Mouse (Mus musculus) lung, embryonic 16.5 days (tissue): ENCODE data around the gene Vil1. TPM values are rescaled to one million over a fixed set of nuclear protein-coding genes. Genes with fewer than 3 reads are reported as not detected.

Experiments used
- ATAC-seq: fragments of 200-750 bp; cut with Nextera tagmentation; 2 replicates; pipeline ENCODE4 v1.8.0; 2017; ENCODE audit warnings: low read depth, mild to moderate bottlenecking, moderate library complexity
- H3K27ac ChIP-seq: fragments of 300-500 bp; sonication (generic); 2 replicates; pipeline ENCODE4 v1.5.1; 2014; ENCODE audit warnings: mild to moderate bottlenecking, control low read depth, low read length
- H3K27me3 ChIP-seq: fragments of 300-500 bp; sonication (generic); 2 replicates; pipeline ENCODE4 v1.6.1; 2014; ENCODE audit warnings: low read depth, low read length, mixed read lengths; ENCODE audit not compliant: control insufficient read depth, insufficient read depth
- H3K36me3 ChIP-seq: fragments of 300-500 bp; sonication (generic); 2 replicates; pipeline ENCODE4 v1.6.1; 2014; ENCODE audit warnings: low read length; ENCODE audit not compliant: control insufficient read depth, insufficient read depth
- H3K4me1 ChIP-seq: fragments of 300-500 bp; sonication (generic); replicated peaks from 2 replicates; pipeline ENCODE4 v1.6.1; 2014; ENCODE audit warnings: low read length, mixed read lengths; ENCODE audit not compliant: control insufficient read depth, insufficient read depth
- H3K4me2 ChIP-seq: fragments of 300-500 bp; sonication (generic); 2 replicates; pipeline ENCODE4 v1.6.1; 2014; ENCODE audit warnings: low read depth, low read length, control low read depth
- H3K4me3 ChIP-seq: fragments of 300-500 bp; sonication (generic); 2 replicates; pipeline ENCODE4 v1.5.1; 2014; ENCODE audit warnings: mild to moderate bottlenecking, low read length, control low read depth
- H3K9ac ChIP-seq: fragments of 300-500 bp; sonication (generic); 2 replicates; pipeline ENCODE4 v1.6.1; 2014; ENCODE audit warnings: low read length, control low read depth
- H3K9me3 ChIP-seq: fragments of 300-500 bp; sonication (generic); 2 replicates; pipeline ENCODE4 v1.6.1; 2016; ENCODE audit warnings: low read length; ENCODE audit not compliant: control insufficient read depth
- WGBS: fragments of 180-500 bp; shearing (Covaris S2); extraction: QIAGEN DNeasy Blood & Tissue Kit; methylation state at CpG from one replicate; pipeline ENCODE4 v1.1.7; 2014; 5-methylcytosine and 5-hydroxymethylcytosine counted together
- microRNA counts: library from miRNA; unstranded; fragments of <30 nt; microRNA quantifications from one replicate; lab custom pipeline; 2016
- microRNA-seq: library from miRNA; unstranded; fragments of <30 nt; microRNA quantifications from one replicate; pipeline ENCODE4, GENCODE M21; 2016
- polyA plus RNA-seq: library from polyadenylated mRNA; unstranded; fragments of >200 nt; fragmentation: Nextera tagmentation; extraction: Ambion mirVana; gene quantifications from 2 replicates; pipeline ENCODE4 v1.2.1, GENCODE M21; 2015

Vil1 gene
- polyA plus RNA-seq, 1 experiment from 2014 or later: 0.43 TPM

- H3K9ac ChIP-seq: no peak overlapping the region
- H3K9me3 ChIP-seq: no peaks in the 10 kb centered on the region
- peaks cover 14% of the 10 kb centered on the region; the same call in 1 of the 2 replicates for H3K36me3 ChIP-seq
- H3K4me1 ChIP-seq: no peaks in the 10 kb centered on the region
- no peak overlapping the region for H3K4me3 ChIP-seq
- no peak for ATAC-seq
- 63% methylated on average over 2 of the region's 2 CpGs for WGBS
- no peak overlapping the region for H3K27ac ChIP-seq
- H3K4me2 ChIP-seq: no peak overlapping the region
- no peaks in the 10 kb centered on the region for H3K27me3 ChIP-seq
These were observed 51.1 kb downstream of the Vil1 start for GRCm38 (mm10) chr1:74460273-74460672.

MicroRNAs encoded within 50 kb of the gene (microRNA counts, 519-probe panel; counts per million panel counts)
- 3,741 counts per million, percentile 76 among the panel's probes with 10 or more counts for microRNA mmu-miR-26b (lab: Ali Mortazavi, UCI)

Small RNA genes within 50 kb of the gene (microRNA-seq; reads per million reads assigned to microRNA genes)
- gene Mir26b: 39,414 reads per million, percentile 99 among the genes with 10 or more reads in this experiment

Other genes starting within 250 kb of the Vil1 start
- gene Cxcr1, start 214.7 kb upstream of the Vil1 start, polyA plus RNA-seq: not detected in 2 replicates
- 418 and 448 TPM in 2 replicates for gene Arpc2, start 173.3 kb upstream of the Vil1 start, polyA plus RNA-seq
- 0.19 and 0.40 TPM in 2 replicates for gene Gpbar1, start 130.8 kb upstream of the Vil1 start, polyA plus RNA-seq
- gene Aamp, start 124.6 kb upstream of the Vil1 start, polyA plus RNA-seq: 252 and 267 TPM in 2 replicates
- gene Pnkd, start 124.4 kb upstream of the Vil1 start, polyA plus RNA-seq: 123 and 126 TPM in 2 replicates
- 57.9 and 63.0 TPM in 2 replicates for gene Tmbim1, start 103.8 kb upstream of the Vil1 start, polyA plus RNA-seq
- gene Catip, start 47.3 kb upstream of the Vil1 start, polyA plus RNA-seq: 1.9 and 3.0 TPM in 2 replicates
- gene Slc11a1, start 34.2 kb upstream of the Vil1 start, polyA plus RNA-seq: 3.5 and 5.8 TPM in 2 replicates
- 90.8 and 93.9 TPM in 2 replicates for gene Ctdsp1, start 17.9 kb upstream of the Vil1 start, polyA plus RNA-seq
- gene Cnot9, start 96.7 kb downstream of the Vil1 start, polyA plus RNA-seq: 54.0 and 60.2 TPM in 2 replicates
- 0.40 and 0.78 TPM in 2 replicates for gene Plcd4, start 133.5 kb downstream of the Vil1 start, polyA plus RNA-seq
- gene Usp37, start 134.9 kb downstream of the Vil1 start, polyA plus RNA-seq: 29.9 and 31.0 TPM in 2 replicates
- gene Zfp142, start 178.9 kb downstream of the Vil1 start, polyA plus RNA-seq: 5.9 and 6.7 TPM in 2 replicates
- 18.2 and 18.5 TPM in 2 replicates for gene Bcs1l, start 178.9 kb downstream of the Vil1 start, polyA plus RNA-seq
- 31.2 and 36.8 TPM in 2 replicates for gene Rnf25, start 192.0 kb downstream of the Vil1 start, polyA plus RNA-seq
- 9.6 and 10.1 TPM in 2 replicates for gene Stk36, start 192.1 kb downstream of the Vil1 start, polyA plus RNA-seq